Mouse (Mus musculus) heart, postnatal 0 days (tissue): ENCODE data around the gene Hspb1. TPM values are rescaled to one million over a fixed set of nuclear protein-coding genes. Genes with fewer than 3 reads are reported as not detected.

Experiments
- ATAC-seq: fragments of 200-750 bp; cut with Nextera tagmentation; 2 replicates; pipeline ENCODE4 v1.8.0; 2017; ENCODE audit warnings: low read depth, moderate number of reproducible peaks, moderate library complexity; ENCODE audit not compliant: insufficient read depth
- DNase-seq: peaks from one replicate; pipeline ENCODE4 v3.0.0-alpha.2; 2016; ENCODE audit warnings: low spot score
- H3K27ac ChIP-seq: fragments of 300-500 bp; sonication (generic); 2 replicates; pipeline ENCODE4 v1.5.1; 2014; ENCODE audit warnings: low read depth, mild to moderate bottlenecking
- H3K27me3 ChIP-seq: fragments of 300-500 bp; sonication (generic); 2 replicates; pipeline ENCODE4 v1.6.1; 2014; ENCODE audit warnings: low read length, mixed read lengths; ENCODE audit not compliant: control insufficient read depth, insufficient read depth
- H3K36me3 ChIP-seq: fragments of 300-500 bp; sonication (generic); replicated peaks from 2 replicates; pipeline ENCODE4 v1.6.1; 2014; ENCODE audit warnings: low read length, mixed read lengths; ENCODE audit not compliant: control insufficient read depth, insufficient read depth
- H3K4me1 ChIP-seq: fragments of 300-500 bp; sonication (generic); 2 replicates; pipeline ENCODE4 v1.6.1; 2014; ENCODE audit warnings: antibody characterized with exemption; ENCODE audit not compliant: control insufficient read depth, insufficient read depth
- H3K4me2 ChIP-seq: fragments of 300-500 bp; sonication (generic); 2 replicates; pipeline ENCODE4 v1.6.1; 2014; ENCODE audit warnings: low read depth, mild to moderate bottlenecking, low read length, moderate library complexity
- H3K4me3 ChIP-seq: fragments of 300-500 bp; sonication (generic); 2 replicates; pipeline ENCODE4 v1.5.1; 2014; ENCODE audit warnings: low read depth, low read length
- H3K9ac ChIP-seq: fragments of 300-500 bp; sonication (generic); replicated peaks from 2 replicates; pipeline ENCODE4 v1.6.1; 2014; ENCODE audit warnings: low read depth, low read length, mixed read lengths
- H3K9me3 ChIP-seq: fragments of 300-500 bp; sonication (generic); replicated peaks from 2 replicates; pipeline ENCODE4 v1.6.1; 2016; ENCODE audit warnings: low read length; ENCODE audit not compliant: control insufficient read depth
- CTCF ChIP-seq: IDR thresholded peaks from 2 replicates; pipeline ENCODE4 v1.5.1; 2016; ENCODE audit warnings: antibody characterized with exemption, control low read depth, low read depth
- EP300 ChIP-seq: IDR thresholded peaks from 2 replicates; pipeline ENCODE4 v1.6.1; 2016; ENCODE audit warnings: antibody characterized with exemption, low read depth
- WGBS: fragments of 180-500 bp; shearing (Covaris S2); extraction: QIAGEN DNeasy Blood & Tissue Kit; methylation state at CpG from one replicate; pipeline ENCODE4 v1.1.7; 2014; 5-methylcytosine and 5-hydroxymethylcytosine counted together
- polyA plus RNA-seq: library from polyadenylated mRNA; unstranded; fragments of >200 nt; fragmentation: Nextera tagmentation; extraction: Ambion mirVana; gene quantifications from 2 replicates; pipeline ENCODE4 v1.2.1, GENCODE M21; 2015
- total RNA-seq: library from RNA; depleted of rRNA; stranded (reverse); fragments of >200 nt; gene quantifications from 2 replicates; pipeline ENCODE4 v1.2.3, GENCODE M21; 2014; ENCODE audit warnings: low replicate concordance

Gene Hspb1
- total and polyA plus RNA-seq, 2 experiments from 2014 or later, result 1,039 to 1,316 TPM

DNA sequence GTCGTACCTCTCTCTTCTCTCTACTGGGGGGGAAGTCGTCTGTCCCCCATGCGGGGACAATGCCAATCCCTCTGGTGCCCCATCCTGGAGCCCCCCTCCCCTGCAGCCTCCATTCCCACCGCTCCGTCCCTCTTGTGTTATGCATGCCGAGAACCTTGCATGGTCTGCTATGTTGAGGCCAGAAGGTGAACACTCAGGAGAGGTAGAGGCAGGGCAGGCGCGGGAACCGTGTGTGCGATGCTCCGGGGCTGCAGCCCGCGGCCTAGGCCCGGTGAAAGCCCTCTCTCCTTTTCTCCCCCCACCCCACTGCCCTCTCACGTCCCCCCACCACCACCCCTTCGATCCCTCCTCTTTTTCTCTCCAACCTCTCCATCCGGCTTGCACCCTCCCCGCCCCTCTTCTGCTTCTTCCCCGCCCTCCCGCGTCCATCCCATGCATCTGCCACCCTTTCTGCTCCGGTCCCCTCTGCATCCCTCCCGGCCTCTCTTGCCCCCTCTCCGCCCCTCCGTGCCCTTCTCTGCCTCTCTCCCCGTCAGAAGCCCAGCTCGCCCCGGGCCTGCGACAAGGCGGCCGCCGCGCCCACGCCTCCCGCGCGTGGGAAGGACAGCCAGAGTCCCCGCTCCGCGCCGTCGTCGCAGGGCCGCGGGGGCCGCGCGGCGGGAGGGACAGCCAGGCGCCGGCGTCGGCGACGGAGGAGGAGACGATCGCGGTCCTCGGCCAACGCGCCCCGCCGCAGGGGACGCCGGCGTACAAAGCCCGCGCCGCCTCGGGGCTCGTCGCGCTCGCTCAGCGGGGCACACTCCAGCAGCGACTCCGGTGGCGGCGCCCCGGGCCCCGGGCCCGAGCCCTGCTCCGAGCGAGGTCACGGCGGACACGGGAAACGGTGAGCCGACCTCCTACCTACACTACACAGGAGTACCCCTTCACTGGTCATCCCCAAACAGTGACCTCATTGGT is 19.8 kb upstream of the Hspb1 start:
- Histone ChIP-seq H3K4me3 (peak overlapping the region; percentile 51), H3K4me1 (0 out of 2 replicates have a peak, but pooled peaks cover 5% of the 10 kb centered on the region), H3K36me3 (no peaks in the 10 kb centered on the region), H3K9me3 (no peaks in the 10 kb centered on the region), H3K27me3 (peaks cover 68% of the 10 kb centered on the region), H3K27ac (no peak overlapping the region), H3K9ac (peak overlapping the region; percentile 14; the same call in 1 of the 2 replicates), H3K4me2 (peak overlapping the region; percentile 72)
- DNase-seq (no peak), ATAC-seq (peak; percentile 18; the same call in 1 of the 2 replicates)
- TF ChIP-seq EP300 (no peak), CTCF (no peak)
- WGBS, result 1% methylated on average over 73 of the region's 89 CpGs

GRCm38 (mm10) chr5:135868653-135869052 is 19.1 kb upstream of the Hspb1 start:
- Histone ChIP-seq H3K27me3 (peaks cover 72% of the 10 kb centered on the region), H3K27ac (no peak overlapping the region), H3K36me3 (no peaks in the 10 kb centered on the region), H3K9me3 (no peaks in the 10 kb centered on the region), H3K4me2 (peak overlapping the region; percentile 72), H3K9ac (no peak overlapping the region), H3K4me3 (peak overlapping the region; percentile 51), H3K4me1 (0 out of 2 replicates have a peak, but pooled peaks cover 5% of the 10 kb centered on the region)
- WGBS, result 2% methylated on average over 27 of the region's 27 CpGs
- no peak for DNase-seq
- ATAC-seq, result no peak
- TF ChIP-seq EP300 (no peak), CTCF (no peak)

DNA sequence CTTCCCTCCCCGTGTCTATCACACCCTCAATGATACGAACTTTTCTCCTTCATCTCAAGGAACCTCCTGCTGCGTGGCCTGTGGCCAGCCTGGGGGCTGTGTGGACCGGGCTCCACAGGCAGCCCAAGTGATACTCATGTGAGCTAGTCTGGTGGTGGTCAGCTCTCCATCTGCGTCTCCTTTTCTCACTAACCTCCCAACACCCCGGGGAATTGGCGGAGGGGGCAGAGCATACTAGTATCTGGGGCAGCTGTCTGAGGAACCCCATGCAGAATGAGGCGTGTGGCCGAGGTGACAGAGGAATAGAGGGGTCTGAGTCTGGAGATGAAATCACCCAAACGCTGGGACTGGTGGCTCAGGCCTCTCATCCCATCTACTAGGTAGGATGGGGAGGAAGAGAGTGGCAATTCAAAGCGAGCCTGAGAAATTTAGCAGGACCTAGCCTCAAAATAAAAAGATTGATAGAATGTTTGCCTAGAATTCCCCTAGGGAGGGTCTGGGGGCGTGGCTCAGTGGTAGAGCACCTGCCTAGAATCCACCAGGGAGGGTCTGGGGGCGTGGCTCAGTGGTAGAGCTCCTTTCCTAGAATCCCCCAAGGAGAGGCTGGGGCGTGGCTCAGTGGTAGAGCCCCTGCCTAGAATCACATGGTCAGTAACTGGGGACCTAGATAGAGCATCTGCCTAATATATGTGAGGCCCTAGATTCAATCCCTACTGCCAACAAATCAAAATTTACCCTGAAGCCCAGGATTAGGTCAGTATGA is 17.9 kb upstream of the Hspb1 start:
- DNase-seq, result no peak
- H3K9me3 ChIP-seq, result no peaks in the 10 kb centered on the region
- TF ChIP-seq EP300 (no peak), CTCF (no peak)
- WGBS, result 58% methylated on average over 14 of the region's 14 CpGs
- H3K4me3 ChIP-seq, result no peak overlapping the region
- no peaks in the 10 kb centered on the region for H3K36me3 ChIP-seq
- H3K9ac ChIP-seq, result no peak overlapping the region
- ATAC-seq, result no peak
- H3K4me2 ChIP-seq, result no peak overlapping the region
- H3K27ac ChIP-seq, result no peak overlapping the region
- peaks cover 72% of the 10 kb centered on the region for H3K27me3 ChIP-seq
- H3K4me1 ChIP-seq, result 0 out of 2 replicates have a peak, but pooled peaks cover 5% of the 10 kb centered on the region

DNA sequence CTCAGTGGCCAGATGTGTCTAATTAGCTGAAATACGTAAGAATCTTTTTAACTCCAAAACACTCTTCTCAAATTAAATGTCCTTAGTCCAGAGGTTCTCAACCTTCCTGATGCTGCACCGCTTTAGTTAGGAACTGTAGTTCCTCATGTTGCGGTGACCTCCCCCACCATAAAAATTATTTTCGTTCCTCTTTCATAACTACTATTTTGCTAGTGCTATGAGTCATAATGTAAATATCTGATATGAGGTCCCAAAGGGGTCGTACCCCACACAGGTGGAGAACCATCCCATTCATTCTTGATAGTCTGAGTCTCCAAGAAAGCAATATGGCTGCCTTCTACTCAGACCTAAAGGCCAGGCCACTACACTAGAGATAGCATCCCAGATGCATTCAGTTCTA is 17.2 kb upstream of the Hspb1 start:
- 83% methylated on average over 5 of the region's 5 CpGs for WGBS
- Histone ChIP-seq H3K4me1 (0 out of 2 replicates have a peak, but pooled peaks cover 5% of the 10 kb centered on the region), H3K4me3 (no peak overlapping the region), H3K4me2 (no peak overlapping the region), H3K36me3 (no peaks in the 10 kb centered on the region), H3K9me3 (no peaks in the 10 kb centered on the region), H3K9ac (no peak overlapping the region), H3K27me3 (peaks cover 66% of the 10 kb centered on the region), H3K27ac (no peak overlapping the region)
- DNase-seq (no peak), ATAC-seq (no peak)
- no peak for TF ChIP-seq CTCF

- H3K4me3 ChIP-seq, result no peak overlapping the region
- H3K9ac ChIP-seq, result no peak overlapping the region
Measured at GRCm38 (mm10) chr5:135872996-135873395, 14.7 kb upstream of the Hspb1 start.

More at GRCm38 (mm10) chr5:135872996-135873395, 14.7 kb upstream of the Hspb1 start:
- peaks cover 44% of the 10 kb centered on the region for H3K27me3 ChIP-seq
- H3K27ac ChIP-seq, result no peak overlapping the region
- peaks cover 6% of the 10 kb centered on the region; the same call in 1 of the 2 replicates for H3K4me1 ChIP-seq
- 18% methylated on average over 16 of the region's 16 CpGs for WGBS
- H3K4me2 ChIP-seq, result no peak overlapping the region
- ATAC-seq (no peak), DNase-seq (no peak)
- TF ChIP-seq CTCF, result no peak
- no peak for TF ChIP-seq EP300
- H3K9me3 ChIP-seq, result no peaks in the 10 kb centered on the region
- no peaks in the 10 kb centered on the region for H3K36me3 ChIP-seq
